Mouse (Mus musculus) neural tube, embryonic 12.5 days (tissue): ENCODE measurements at regions not wholly inside any gene's neighbourhood (a gene's known extent, or its start where the extent isn't known, plus 50 kb on each side); places are given as distances from the start of the nearest gene placed in this dataset.

ENCODE experiments used
- ATAC-seq: fragments of 200-750 bp; cut with Nextera tagmentation; 2 replicates; pipeline ENCODE4 v1.8.0; 2017; ENCODE audit warnings: low read depth, mild to moderate bottlenecking, moderate TSS enrichment, moderate library complexity; ENCODE audit not compliant: low FRiP score
- H3K27ac ChIP-seq: fragments of 300-500 bp; sonication (generic); 2 replicates; pipeline ENCODE4 v1.5.1; 2016
- H3K27me3 ChIP-seq: fragments of 300-500 bp; sonication (generic); replicated peaks from 2 replicates; pipeline ENCODE4 v1.6.1; 2016; ENCODE audit warnings: mild to moderate bottlenecking
- H3K36me3 ChIP-seq: fragments of 300-500 bp; sonication (generic); 2 replicates; pipeline ENCODE4 v1.6.1; 2016; ENCODE audit warnings: mild to moderate bottlenecking
- H3K4me1 ChIP-seq: fragments of 300-500 bp; sonication (generic); 2 replicates; pipeline ENCODE4 v1.6.1; 2016
- H3K4me2 ChIP-seq: fragments of 300-500 bp; sonication (generic); replicated peaks from 2 replicates; pipeline ENCODE4 v1.6.1; 2016; ENCODE audit warnings: mild to moderate bottlenecking
- H3K4me3 ChIP-seq: fragments of 300-500 bp; sonication (generic); 2 replicates; pipeline ENCODE4 v1.5.1; 2016
- H3K9ac ChIP-seq: fragments of 300-500 bp; sonication (generic); 2 replicates; pipeline ENCODE4 v1.6.1; 2016; ENCODE audit warnings: mild to moderate bottlenecking
- H3K9me3 ChIP-seq: fragments of 300-500 bp; sonication (generic); 2 replicates; pipeline ENCODE4 v1.6.1; 2016; ENCODE audit warnings: mild to moderate bottlenecking
- WGBS: fragments of 180-500 bp; shearing (Covaris S2); methylation state at CpG from one replicate; pipeline ENCODE4 v1.1.7; 2016; 5-methylcytosine and 5-hydroxymethylcytosine counted together

DNA sequence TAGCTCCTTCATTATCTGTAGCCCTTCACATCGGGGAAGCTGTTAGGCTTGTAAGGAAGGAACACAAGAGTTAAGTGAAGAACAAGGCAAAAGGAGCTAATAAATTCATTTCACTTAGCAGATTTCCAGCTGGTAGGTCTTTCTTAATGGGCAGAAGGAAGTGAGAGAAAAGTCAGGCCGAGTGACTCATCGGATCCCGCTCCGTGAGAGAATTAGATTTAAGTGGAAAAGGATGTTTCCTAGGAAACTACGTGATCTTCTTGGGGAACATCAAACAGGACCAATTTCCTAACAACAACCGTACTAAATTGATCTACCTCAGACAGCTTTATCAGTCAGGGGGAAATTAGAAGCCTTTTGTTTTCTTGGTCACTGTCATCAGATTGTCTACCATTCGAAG lies 625.4 kb upstream of the Arpp21 start:
- H3K4me3 ChIP-seq, result no peak overlapping the region
- H3K4me2 ChIP-seq, result no peak overlapping the region
- no peaks in the 10 kb centered on the region for H3K27me3 ChIP-seq
- no peak overlapping the region for H3K27ac ChIP-seq
- H3K36me3 ChIP-seq, result no peaks in the 10 kb centered on the region
- 61% methylated on average over 8 of the region's 8 CpGs for WGBS
- no peaks in the 10 kb centered on the region for H3K9me3 ChIP-seq
- H3K9ac ChIP-seq, result no peak overlapping the region
- no peak for ATAC-seq
- no peaks in the 10 kb centered on the region for H3K4me1 ChIP-seq

DNA sequence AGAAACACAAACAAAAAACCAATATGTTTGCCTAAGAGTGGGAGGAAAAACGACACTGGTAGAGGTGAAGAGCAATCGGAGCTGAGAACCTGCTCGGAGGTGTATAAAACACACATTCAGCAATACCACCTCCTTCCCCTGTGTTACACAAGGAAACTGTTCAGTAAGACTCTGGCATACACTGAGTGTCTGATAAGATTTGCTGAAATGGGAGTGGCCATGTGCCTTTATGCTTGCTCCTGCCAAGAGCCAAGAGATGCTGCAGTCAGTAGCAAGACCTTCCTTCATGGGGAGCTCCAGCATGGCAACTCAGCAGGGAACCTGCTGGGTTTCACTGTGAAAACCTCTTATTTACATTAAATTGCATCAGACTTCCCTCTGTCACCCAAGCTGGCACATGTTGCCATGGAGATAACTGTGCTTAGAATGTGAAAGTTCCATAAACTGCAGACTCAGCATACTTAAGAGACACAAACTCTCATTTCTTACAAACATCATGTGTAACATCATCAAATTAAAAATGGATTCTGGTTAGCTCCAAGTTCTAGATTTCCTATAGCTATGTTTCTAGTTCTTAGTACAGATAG lies 624.7 kb upstream of the Arpp21 start:
- Histone ChIP-seq H3K4me2 (no peak overlapping the region), H3K27ac (no peak overlapping the region), H3K9ac (no peak overlapping the region), H3K27me3 (no peaks in the 10 kb centered on the region), H3K4me1 (no peaks in the 10 kb centered on the region), H3K4me3 (no peak overlapping the region), H3K9me3 (no peaks in the 10 kb centered on the region), H3K36me3 (no peaks in the 10 kb centered on the region)
- no peak for ATAC-seq
- 83% methylated on average over 3 of the region's 3 CpGs for WGBS

DNA sequence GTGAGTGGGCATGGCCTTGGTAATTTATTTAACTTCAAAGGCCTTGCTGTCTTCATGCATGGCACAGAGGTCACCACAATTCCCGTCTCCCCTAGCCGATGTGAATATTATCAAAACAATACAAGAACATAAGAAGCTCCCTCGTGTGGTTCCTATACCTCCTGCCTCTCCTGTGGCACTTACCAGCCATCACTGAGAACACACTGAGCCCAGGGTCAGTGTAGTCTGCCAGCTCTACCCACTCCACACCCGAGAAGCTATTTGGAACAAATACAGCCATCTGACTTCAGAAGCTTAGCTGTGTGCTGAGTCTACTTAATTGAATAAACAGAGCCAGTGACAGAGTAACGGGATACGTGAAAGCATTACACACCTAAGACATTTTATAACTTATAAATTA lies 605.7 kb upstream of the Arpp21 start:
- no peak for ATAC-seq
- H3K9me3 ChIP-seq, result no peaks in the 10 kb centered on the region
- no peaks in the 10 kb centered on the region for H3K4me1 ChIP-seq
- no peak overlapping the region for H3K9ac ChIP-seq
- no peak overlapping the region for H3K27ac ChIP-seq
- H3K36me3 ChIP-seq, result no peaks in the 10 kb centered on the region
- no peaks in the 10 kb centered on the region for H3K27me3 ChIP-seq
- 60% methylated on average over 6 of the region's 6 CpGs for WGBS
- no peak overlapping the region for H3K4me3 ChIP-seq
- H3K4me2 ChIP-seq, result no peak overlapping the region

DNA sequence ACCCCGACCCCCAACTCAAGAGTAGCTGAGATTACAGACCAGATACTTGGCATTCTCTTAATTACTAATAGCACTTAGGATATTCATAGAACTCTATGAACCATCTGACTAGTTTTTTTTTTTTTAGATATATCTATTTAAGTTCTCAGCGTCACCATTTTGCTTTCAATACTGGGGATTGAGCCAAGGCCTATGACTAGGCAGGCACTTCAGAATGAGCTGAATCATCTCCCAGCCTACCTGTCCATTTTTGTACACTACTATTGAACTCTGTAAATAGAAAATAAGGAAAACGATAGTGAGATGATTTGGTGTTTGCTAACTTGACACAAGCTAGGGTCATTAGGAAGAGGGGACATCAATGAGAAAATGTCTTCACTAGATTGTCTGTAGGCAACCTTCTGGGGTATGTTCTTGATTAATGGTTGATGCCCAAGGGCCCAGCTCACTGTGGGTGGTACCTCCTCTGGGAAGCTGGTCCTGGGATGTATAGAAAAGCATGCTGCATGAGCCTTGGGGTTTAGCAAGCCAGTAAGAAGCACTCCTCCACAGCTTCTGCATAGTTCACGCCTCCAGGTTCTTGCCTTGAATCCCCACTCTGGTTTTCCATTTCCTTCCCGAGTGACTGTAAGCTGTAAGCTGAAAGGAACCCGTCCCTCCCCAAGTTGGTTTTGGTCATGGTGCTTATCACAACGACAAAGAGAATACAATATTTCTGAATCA lies 603.5 kb upstream of the Arpp21 start:
- 82% methylated on average over 7 of the region's 7 CpGs for WGBS
- H3K4me2 ChIP-seq, result no peak overlapping the region
- H3K4me3 ChIP-seq, result no peak overlapping the region
- no peaks in the 10 kb centered on the region for H3K4me1 ChIP-seq
- no peaks in the 10 kb centered on the region for H3K36me3 ChIP-seq
- H3K27me3 ChIP-seq, result no peaks in the 10 kb centered on the region
- ATAC-seq, result no peak
- no peaks in the 10 kb centered on the region for H3K9me3 ChIP-seq
- no peak overlapping the region for H3K9ac ChIP-seq
- no peak overlapping the region for H3K27ac ChIP-seq

DNA sequence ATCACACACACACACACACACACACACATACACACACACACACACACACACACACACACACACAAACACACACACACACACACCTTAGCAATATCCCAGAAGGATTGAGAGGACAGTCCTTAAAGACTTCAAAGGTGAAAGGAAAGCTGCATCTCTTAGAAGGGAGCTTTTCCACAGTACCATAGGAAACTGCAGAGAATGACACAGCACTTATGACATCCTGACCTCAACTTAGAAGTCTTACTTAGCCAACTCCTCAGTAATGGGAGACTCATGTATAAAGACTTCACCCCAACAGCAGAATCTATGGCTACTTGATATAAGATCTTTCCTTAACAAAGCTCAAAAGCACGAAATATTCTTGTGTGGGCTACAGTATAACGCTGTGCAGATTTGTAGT lies 601.8 kb upstream of the Arpp21 start:
- WGBS, result 90% methylated on average over 2 of the region's 2 CpGs
- H3K9me3 ChIP-seq, result no peaks in the 10 kb centered on the region
- H3K27me3 ChIP-seq, result no peaks in the 10 kb centered on the region
- H3K36me3 ChIP-seq, result no peaks in the 10 kb centered on the region
- H3K4me1 ChIP-seq, result no peaks in the 10 kb centered on the region
- ATAC-seq, result no peak
- no peak overlapping the region for H3K4me3 ChIP-seq
- no peak overlapping the region for H3K27ac ChIP-seq
- no peak overlapping the region for H3K9ac ChIP-seq
- no peak overlapping the region for H3K4me2 ChIP-seq

DNA sequence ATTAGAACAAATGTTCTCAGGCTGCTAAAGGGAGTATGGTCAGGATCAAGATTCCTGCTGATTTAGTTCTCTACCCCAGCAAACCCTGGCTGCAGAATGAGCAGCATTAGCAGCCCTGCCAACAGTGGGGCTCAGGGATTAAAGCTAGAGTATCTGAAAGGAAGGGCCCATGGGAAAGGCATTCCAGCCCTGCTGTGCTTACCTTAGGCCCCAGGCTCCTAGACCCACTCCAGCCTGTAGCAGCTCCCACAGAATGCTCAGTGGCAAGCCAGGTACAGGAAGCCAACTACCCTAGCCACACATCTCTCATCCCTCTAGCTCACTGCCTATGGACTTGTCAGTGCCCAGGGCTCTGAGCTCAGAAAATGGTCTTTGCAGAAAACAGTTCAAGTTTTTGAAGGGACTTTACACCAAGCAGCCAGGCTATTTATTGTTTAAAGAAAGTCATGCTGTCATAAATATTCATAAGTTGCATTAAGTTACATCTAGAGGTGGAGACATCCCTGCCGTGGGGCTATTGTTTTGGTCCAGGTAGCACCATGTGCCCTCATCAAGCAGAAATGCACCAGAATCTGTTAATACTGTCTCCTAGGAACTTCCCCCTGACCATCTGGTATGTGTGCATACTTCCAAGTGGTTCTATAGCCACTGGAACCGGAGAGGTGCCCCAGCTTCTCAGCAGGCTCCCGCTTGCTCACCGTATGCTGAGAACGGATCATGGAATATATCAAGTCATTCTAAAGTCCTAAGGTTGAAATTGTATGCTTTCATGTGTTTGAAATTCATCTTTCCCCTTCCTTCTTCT lies 598.9 kb upstream of the Arpp21 start:
- Histone ChIP-seq H3K4me1 (no peaks in the 10 kb centered on the region), H3K9ac (no peak overlapping the region), H3K27me3 (no peaks in the 10 kb centered on the region), H3K27ac (no peak overlapping the region), H3K4me2 (no peak overlapping the region), H3K4me3 (no peak overlapping the region), H3K9me3 (no peaks in the 10 kb centered on the region), H3K36me3 (no peaks in the 10 kb centered on the region)
- no peak for ATAC-seq
- WGBS, result 81% methylated on average over 5 of the region's 5 CpGs

DNA sequence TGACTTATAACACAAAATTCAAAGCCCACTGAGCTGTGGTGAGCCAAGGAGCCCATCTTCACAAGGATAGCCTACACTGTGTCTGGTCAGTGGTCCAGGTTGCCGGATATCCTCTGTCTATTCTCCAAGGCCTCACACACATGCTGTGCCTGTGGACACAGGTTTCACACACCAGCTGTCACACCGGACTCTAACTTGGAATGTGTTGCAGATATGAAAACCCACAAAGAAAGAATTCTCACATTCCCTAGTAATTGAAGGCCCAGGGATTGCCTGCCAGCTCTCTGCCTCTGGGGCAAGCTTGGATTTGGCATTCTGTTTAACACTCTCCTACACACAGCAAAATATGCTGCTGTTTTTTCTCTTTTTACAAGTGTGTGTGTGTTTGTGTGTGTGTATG lies 595.4 kb upstream of the Arpp21 start:
- WGBS, result 80% methylated on average over 2 of the region's 2 CpGs
- Histone ChIP-seq H3K9me3 (no peaks in the 10 kb centered on the region), H3K4me2 (no peak overlapping the region), H3K4me3 (no peak overlapping the region), H3K27ac (no peak overlapping the region), H3K4me1 (no peaks in the 10 kb centered on the region), H3K9ac (no peak overlapping the region), H3K36me3 (no peaks in the 10 kb centered on the region), H3K27me3 (no peaks in the 10 kb centered on the region)
- no peak for ATAC-seq

DNA sequence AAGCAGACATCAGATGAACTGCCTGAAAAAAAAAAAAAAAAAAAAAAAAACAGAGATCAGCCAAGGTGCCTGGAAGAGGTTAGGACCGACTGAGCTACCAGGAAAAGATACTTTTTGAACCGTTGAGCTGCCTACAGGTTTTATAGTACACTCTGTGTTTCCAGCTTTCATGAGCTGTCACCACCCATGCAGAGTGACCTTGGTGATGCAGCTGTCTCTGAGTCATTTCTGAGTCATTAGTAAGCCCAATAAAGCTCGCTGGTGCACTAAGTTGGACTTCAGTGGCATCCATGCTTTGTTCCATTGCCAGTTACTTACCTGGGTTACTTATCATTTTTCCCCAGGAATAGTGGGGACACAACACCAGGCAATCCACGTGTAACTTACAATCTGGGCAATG lies 592.9 kb upstream of the Arpp21 start:
- ATAC-seq, result no peak
- 73% methylated on average over 4 of the region's 4 CpGs for WGBS
- Histone ChIP-seq H3K4me2 (no peak overlapping the region), H3K9ac (no peak overlapping the region), H3K4me3 (no peak overlapping the region), H3K27ac (no peak overlapping the region), H3K9me3 (no peaks in the 10 kb centered on the region), H3K36me3 (no peaks in the 10 kb centered on the region), H3K4me1 (no peaks in the 10 kb centered on the region), H3K27me3 (no peaks in the 10 kb centered on the region)

DNA sequence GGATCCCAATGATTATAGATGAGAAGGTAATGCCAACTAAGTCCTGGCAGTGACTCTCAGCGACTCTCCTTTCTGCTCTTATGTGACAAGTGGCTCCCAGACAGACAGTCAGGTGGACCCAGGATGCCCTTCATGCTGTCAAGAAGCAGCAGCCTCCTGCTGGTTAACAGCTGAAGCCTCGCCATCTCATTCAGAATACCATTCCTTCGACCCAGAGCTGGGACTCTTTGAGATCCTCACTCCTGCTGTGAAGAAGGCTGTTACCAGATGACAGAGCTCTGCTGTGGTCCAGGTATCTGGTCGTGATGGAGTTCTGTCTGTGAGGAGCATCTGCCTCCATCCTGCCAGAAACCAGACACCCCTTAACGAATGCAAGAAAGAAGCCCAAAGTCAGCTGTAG lies 590.9 kb upstream of the Arpp21 start:
- Histone ChIP-seq H3K36me3 (no peaks in the 10 kb centered on the region), H3K4me3 (no peak overlapping the region), H3K4me1 (no peaks in the 10 kb centered on the region), H3K9me3 (no peaks in the 10 kb centered on the region), H3K27ac (no peak overlapping the region), H3K4me2 (no peak overlapping the region), H3K9ac (no peak overlapping the region), H3K27me3 (no peaks in the 10 kb centered on the region)
- no peak for ATAC-seq
- WGBS, result 41% methylated on average over 5 of the region's 5 CpGs

DNA sequence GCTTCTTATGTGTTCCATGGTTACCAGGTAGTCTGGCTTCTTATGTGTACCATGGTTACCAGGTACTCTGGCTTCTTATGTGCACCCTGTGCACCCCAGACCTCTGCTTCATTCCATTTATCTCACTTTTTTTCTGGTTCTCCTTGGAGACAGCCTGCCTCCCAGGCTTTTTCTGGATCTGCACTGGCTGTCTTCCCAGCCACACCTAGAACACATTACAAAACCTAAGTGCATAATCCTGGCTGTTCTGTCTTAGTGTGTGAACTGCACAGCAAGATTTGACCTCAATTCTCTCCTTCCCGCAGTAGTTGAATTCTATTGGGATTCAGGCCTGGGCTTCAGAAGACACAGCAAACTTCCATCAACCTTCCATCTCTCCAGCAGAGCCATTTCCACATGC lies 586.2 kb upstream of the Arpp21 start:
- H3K4me1 ChIP-seq, result no peaks in the 10 kb centered on the region
- H3K4me3 ChIP-seq, result no peak overlapping the region
- WGBS, result 74% methylated on average over 1 of the region's 1 CpGs
- H3K9ac ChIP-seq, result no peak overlapping the region
- H3K9me3 ChIP-seq, result no peaks in the 10 kb centered on the region
- ATAC-seq, result no peak
- H3K36me3 ChIP-seq, result no peaks in the 10 kb centered on the region
- H3K4me2 ChIP-seq, result no peak overlapping the region
- H3K27ac ChIP-seq, result no peak overlapping the region
- no peaks in the 10 kb centered on the region for H3K27me3 ChIP-seq

DNA sequence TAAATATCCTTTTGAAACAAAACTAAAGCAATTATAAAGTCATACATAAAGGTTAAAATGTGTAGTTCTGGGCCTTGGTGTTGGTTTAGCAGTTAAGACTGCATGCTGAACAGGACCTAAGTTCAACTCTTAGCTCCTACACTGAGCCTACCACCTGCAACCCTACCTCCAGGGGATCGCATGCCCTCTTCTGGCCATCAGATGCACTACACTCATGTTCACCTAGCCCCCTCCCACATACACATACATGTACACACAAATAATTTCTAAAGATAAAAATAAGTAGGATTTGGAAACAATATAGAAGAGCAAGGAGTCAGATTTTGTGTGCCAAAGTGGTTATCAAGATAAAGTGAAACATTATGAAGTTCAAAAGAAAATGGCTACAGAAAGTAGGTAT lies 576.2 kb upstream of the Arpp21 start:
- Histone ChIP-seq H3K4me3 (no peak overlapping the region), H3K9ac (no peak overlapping the region), H3K27me3 (no peaks in the 10 kb centered on the region), H3K9me3 (no peaks in the 10 kb centered on the region), H3K36me3 (no peaks in the 10 kb centered on the region), H3K4me2 (no peak overlapping the region), H3K27ac (no peak overlapping the region), H3K4me1 (no peaks in the 10 kb centered on the region)
- 41% methylated on average over 1 of the region's 1 CpGs for WGBS
- no peak for ATAC-seq

DNA sequence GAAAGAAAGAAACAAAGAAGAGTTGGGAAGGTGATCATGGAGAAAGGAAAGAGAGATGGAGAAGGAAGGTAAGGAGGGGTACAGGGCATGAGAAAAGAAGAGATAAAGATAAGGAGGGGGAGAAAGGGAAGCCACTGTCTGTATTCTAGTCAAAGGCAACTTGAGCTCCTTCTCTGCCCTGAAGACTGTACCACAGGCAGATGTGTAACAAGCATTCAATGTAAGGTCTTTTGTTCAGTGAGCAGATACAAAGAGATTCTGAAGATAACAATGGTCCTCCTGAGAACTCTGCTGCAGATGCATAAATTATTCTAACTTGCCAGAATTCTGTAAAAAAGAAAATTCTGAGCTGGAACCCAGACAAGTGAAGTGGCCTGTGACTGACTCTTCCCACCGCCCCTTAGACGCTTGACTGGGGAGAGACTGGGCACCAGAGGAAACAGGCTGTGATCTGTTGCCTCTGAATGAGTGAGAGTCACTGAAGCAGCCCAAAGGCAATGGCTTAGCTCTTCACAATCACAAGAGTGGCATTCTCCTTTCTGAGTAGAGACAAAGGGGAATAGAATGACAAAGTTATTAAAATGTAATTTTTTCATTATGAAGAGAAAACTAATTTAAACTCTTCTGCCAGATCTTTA lies 564.0 kb upstream of the Arpp21 start:
- no peak overlapping the region for H3K9ac ChIP-seq
- H3K36me3 ChIP-seq, result no peaks in the 10 kb centered on the region
- no peak overlapping the region for H3K4me3 ChIP-seq
- no peak overlapping the region for H3K4me2 ChIP-seq
- H3K9me3 ChIP-seq, result no peaks in the 10 kb centered on the region
- 24% methylated on average over 2 of the region's 2 CpGs for WGBS
- H3K4me1 ChIP-seq, result no peaks in the 10 kb centered on the region
- ATAC-seq, result no peak
- no peak overlapping the region for H3K27ac ChIP-seq
- no peaks in the 10 kb centered on the region for H3K27me3 ChIP-seq
